Mouse (Mus musculus): Measurements from ENCODE around the gene Ubac2. TPM values are rescaled to one million over a fixed set of nuclear protein-coding genes. Genes with fewer than 3 reads are reported as not detected.

Ubac2 gene
- total and polyA plus RNA-seq, 3 experiments = 32.8 to 40.1 (median 35.5) TPM

- in situ Hi-C loops (cut with MboI; ENCODE audit: low pct_ligation_motif_present, low pct_unique_long_range_greater_than_20kb, low sequenced_read_pairs) (no loop called here), dilution Hi-C loops (cut with MboI; ENCODE audit: extremely low pct_ligation_motif_present, extremely low pct_unique_long_range_greater_than_20kb, low sequenced_read_pairs) (no loop called here)
- H3K4me1 ChIP-seq (ENCODE audit: control insufficient read depth in 1 of 2, insufficient read depth in 2 of 2) = peaks cover 12 to 61% of the 10 kb centered on the region in 2 experiments
- DNase-seq (ENCODE audit: extremely low read depth) = no peak
- H3K9ac ChIP-seq (ENCODE audit: insufficient read depth, low read depth) = no peak overlapping the region
- TF ChIP-seq CHD2 (IDR thresholded peaks at IDR 0.05; ENCODE audit: low read length) (0 out of 2 replicates have a peak, but pooled peaks have one; percentile 18), TCF12 (IDR thresholded peaks at IDR 0.05; ENCODE audit: low read depth, low read length) (peak; percentile 10; the same call in 1 of the 2 replicates), RCOR1 (conservative IDR thresholded peaks at IDR 0.05; ENCODE audit: low read depth, low read length) (no peak), EP300 (IDR thresholded peaks at IDR 0.05; ENCODE audit: low read length) (0 out of 2 replicates have a peak, but pooled peaks have one; percentile 24), ETS1 (conservative IDR thresholded peaks at IDR 0.05; ENCODE audit: low read depth, low read length) (peak; percentile 56), BHLHE40 (IDR thresholded peaks at IDR 0.05; ENCODE audit: low read depth, low read length) (peak; percentile 25; the same call in 1 of the 2 replicates)
- peaks cover 2 to 26% of the 10 kb centered on the region in 2 experiments for H3K36me3 ChIP-seq (replicated peaks in 1 of 2; ENCODE audit: control insufficient read depth in 1 of 2, insufficient read depth in 1 of 2, low read length in 1 of 2)
- no peak overlapping the region for H3K4me2 ChIP-seq (ENCODE audit: insufficient read depth, low read depth, poor library complexity, severe bottlenecking)
- H3K4me3 ChIP-seq (replicated peaks in 1 of 3; ENCODE audit: low read depth in 2 of 3, low read length in 2 of 3, poor library complexity in 1 of 3) = no peak overlapping the region
- H3K79me2 ChIP-seq (replicated peaks; ENCODE audit: control insufficient read depth, extremely low read depth, insufficient read depth, poor library complexity, severe bottlenecking) = no peaks in the 10 kb centered on the region; the same call in 1 of the 2 replicates
- H3K27ac ChIP-seq (ENCODE audit: insufficient read depth, low read depth) = no peak overlapping the region
- no peaks in the 10 kb centered on the region for H3K9me3 ChIP-seq (replicated peaks; ENCODE audit: low read length)
- no peaks in the 10 kb centered on the region for H3K27me3 ChIP-seq (replicated peaks)
Observed at GRCm38 (mm10) chr14:121970402-121970801, 92.0 kb downstream of the Ubac2 start.

- no peak overlapping the region; the same call in 1 of the 2 replicates for H3K4me2 ChIP-seq (ENCODE audit: insufficient read depth, low read depth, poor library complexity, severe bottlenecking)
- no peaks in the 10 kb centered on the region for H3K79me2 ChIP-seq (replicated peaks; ENCODE audit: control insufficient read depth, extremely low read depth, insufficient read depth, poor library complexity, severe bottlenecking)
- H3K4me1 ChIP-seq (ENCODE audit: control insufficient read depth in 1 of 2, insufficient read depth in 2 of 2) = peaks cover 8 to 50% of the 10 kb centered on the region in 2 experiments
- no peak for TF ChIP-seq ELF1 (IDR thresholded peaks at IDR 0.05; ENCODE audit: low read depth, low read length)
- 0 out of 2 replicates have a peak, but pooled peaks have one; percentile 65 for TF ChIP-seq MYC (IDR thresholded peaks at IDR 0.05; ENCODE audit: low read depth, low read length)
- DNase-seq (ENCODE audit: extremely low read depth) = no peak
- peaks cover 2 to 30% of the 10 kb centered on the region in 2 experiments for H3K36me3 ChIP-seq (replicated peaks in 1 of 2; ENCODE audit: control insufficient read depth in 1 of 2, insufficient read depth in 1 of 2, low read length in 1 of 2)
- H3K9ac ChIP-seq (ENCODE audit: insufficient read depth, low read depth) = no peak overlapping the region
- no peaks in the 10 kb centered on the region for H3K27me3 ChIP-seq (replicated peaks)
- no peak overlapping the region for H3K27ac ChIP-seq (ENCODE audit: insufficient read depth, low read depth)
- in situ Hi-C loops (cut with MboI; ENCODE audit: low pct_ligation_motif_present, low pct_unique_long_range_greater_than_20kb, low sequenced_read_pairs) = no loop called here
- peaks cover 3% of the 10 kb centered on the region for H3K9me3 ChIP-seq (replicated peaks; ENCODE audit: low read length)
- no peak overlapping the region for H3K4me3 ChIP-seq (replicated peaks in 1 of 3; ENCODE audit: low read depth in 2 of 3, low read length in 2 of 3, poor library complexity in 1 of 3)
- dilution Hi-C loops (cut with MboI; ENCODE audit: extremely low pct_ligation_motif_present, extremely low pct_unique_long_range_greater_than_20kb, low sequenced_read_pairs) = no loop called here
Observed at GRCm38 (mm10) chr14:121973114-121973513, 94.7 kb downstream of the Ubac2 start.

GRCm38 (mm10) chr14:121981531-121981930, 103.1 kb downstream of the Ubac2 start:
- no peaks in the 10 kb centered on the region for H3K27me3 ChIP-seq (replicated peaks)
- no peak overlapping the region for H3K9ac ChIP-seq (ENCODE audit: insufficient read depth, low read depth)
- no peak for DNase-seq (ENCODE audit: extremely low read depth)
- peaks cover 5 to 31% of the 10 kb centered on the region in 2 experiments; a peak in 3 of 4 replicates for H3K4me1 ChIP-seq (ENCODE audit: control insufficient read depth in 1 of 2, insufficient read depth in 2 of 2)
- no peak overlapping the region for H3K4me2 ChIP-seq (ENCODE audit: insufficient read depth, low read depth, poor library complexity, severe bottlenecking)
- H3K79me2 ChIP-seq (replicated peaks; ENCODE audit: control insufficient read depth, extremely low read depth, insufficient read depth, poor library complexity, severe bottlenecking) = no peaks in the 10 kb centered on the region
- no peak overlapping the region for H3K4me3 ChIP-seq (replicated peaks in 1 of 3; ENCODE audit: low read depth in 2 of 3, low read length in 2 of 3, poor library complexity in 1 of 3)
- peaks cover 0 to 19% of the 10 kb centered on the region in 2 experiments for H3K36me3 ChIP-seq (replicated peaks in 1 of 2; ENCODE audit: control insufficient read depth in 1 of 2, insufficient read depth in 1 of 2, low read length in 1 of 2)
- H3K9me3 ChIP-seq (replicated peaks; ENCODE audit: low read length) = no peaks in the 10 kb centered on the region
- no peak for TF ChIP-seq ZMIZ1 (IDR thresholded peaks at IDR 0.05; ENCODE audit: low read depth, low read length)
- no peak for TF ChIP-seq KAT2A (IDR thresholded peaks at IDR 0.05; ENCODE audit: insufficient replicate concordance, low read length)
- TF ChIP-seq SIN3A (IDR thresholded peaks at IDR 0.05; ENCODE audit: low read length) = no peak
- TF ChIP-seq JUN (IDR thresholded peaks at IDR 0.05; ENCODE audit: insufficient read depth, low read depth, low read length) = no peak
- TF ChIP-seq UBTF (IDR thresholded peaks at IDR 0.05; ENCODE audit: low read depth, low read length) = no peak
- no peak for TF ChIP-seq MYC (IDR thresholded peaks at IDR 0.05; ENCODE audit: low read depth, low read length)
- in situ Hi-C loops (cut with MboI; ENCODE audit: low pct_ligation_motif_present, low pct_unique_long_range_greater_than_20kb, low sequenced_read_pairs) = no loop called here
- dilution Hi-C loops (cut with MboI; ENCODE audit: extremely low pct_ligation_motif_present, extremely low pct_unique_long_range_greater_than_20kb, low sequenced_read_pairs) = no loop called here
- H3K27ac ChIP-seq (ENCODE audit: insufficient read depth, low read depth) = no peak overlapping the region

All from CH12.LX (cell line).